Mouse (Mus musculus) heart, postnatal 4 days (tissue): ENCODE data around the gene 5830473C10Rik. TPM values are rescaled to one million over a fixed set of nuclear protein-coding genes. Genes with fewer than 3 reads are reported as not detected.
"Not testable (repeated sequence)": the region's sequence is repeated elsewhere in the genome, so short reads cannot be mapped to it uniquely, and the experiment has no call there.

Experiments
- DNase-seq: peaks from one replicate; pipeline ENCODE4 v3.0.0; 2021
- total RNA-seq, 2 experiments: library from RNA; stranded (reverse); gene quantifications; 2 replicates each; pipeline ENCODE4 v1.2.3; 2021

Gene 5830473C10Rik
- total RNA-seq, 2 experiments from 2014 or later: not detected

- DNase-seq: no peak
Measured at GRCm38 (mm10) chr5:90596155-90596554, 35.2 kb downstream of the 5830473C10Rik start.

- peak; percentile 61 for DNase-seq
Measured at GRCm38 (mm10) chr5:90601469-90601868, 40.6 kb downstream of the 5830473C10Rik start.

GRCm38 (mm10) chr5:90603407-90603923, 42.6 kb downstream of the 5830473C10Rik start:
- peak; percentile 26 for DNase-seq

- DNase-seq: peak; percentile 20
Measured at GRCm38 (mm10) chr5:90608906-90609305, 48.0 kb downstream of the 5830473C10Rik start.

GRCm38 (mm10) chr5:90611388-90611787, 50.5 kb downstream of the 5830473C10Rik start:
- DNase-seq: no peak

GRCm38 (mm10) chr5:90611996-90612611, 51.2 kb downstream of the 5830473C10Rik start:
- no peak for DNase-seq

- DNase-seq: not testable (repeated sequence)
Measured at GRCm38 (mm10) chr5:90612751-90613150, 51.8 kb downstream of the 5830473C10Rik start.

- DNase-seq: no peak
Measured at GRCm38 (mm10) chr5:90617859-90618258, 57.0 kb downstream of the 5830473C10Rik start.

- DNase-seq: no peak
Measured at GRCm38 (mm10) chr5:90621316-90621715, 60.4 kb downstream of the 5830473C10Rik start.

GRCm38 (mm10) chr5:90621726-90622125, 60.8 kb downstream of the 5830473C10Rik start:
- no peak for DNase-seq

GRCm38 (mm10) chr5:90623209-90623608, 62.3 kb downstream of the 5830473C10Rik start:
- DNase-seq: no peak

- DNase-seq: no peak
Measured at GRCm38 (mm10) chr5:90624708-90625425, 64.0 kb downstream of the 5830473C10Rik start.

GRCm38 (mm10) chr5:90627423-90627822, 66.5 kb downstream of the 5830473C10Rik start:
- no peak for DNase-seq

- no peak for DNase-seq
Measured at GRCm38 (mm10) chr5:90628011-90628410, 67.1 kb downstream of the 5830473C10Rik start.

GRCm38 (mm10) chr5:90628530-90628929, 67.6 kb downstream of the 5830473C10Rik start:
- DNase-seq: no peak

GRCm38 (mm10) chr5:90634885-90635284, 74.0 kb downstream of the 5830473C10Rik start:
- DNase-seq: no peak

- DNase-seq: no peak
Measured at GRCm38 (mm10) chr5:90640286-90641217, 79.6 kb downstream of the 5830473C10Rik start, which contains the start of gene Rassf6. TSS of gene Rassf6 (minus strand) at chr5:90640657.

- DNase-seq: no peak
Measured at GRCm38 (mm10) chr5:90641218-90641610, 80.3 kb downstream of the 5830473C10Rik start.

- no peak for DNase-seq
Measured at GRCm38 (mm10) chr5:90645579-90645978, 84.7 kb downstream of the 5830473C10Rik start.

GRCm38 (mm10) chr5:90646398-90646797, 85.5 kb downstream of the 5830473C10Rik start:
- DNase-seq: no peak
